Mouse (Mus musculus) embryonic fibroblast, embryonic 13.5 days (primary cell): ENCODE measurements around the gene Gm3233.

Experiments used
- CTCF ChIP-seq: IDR thresholded peaks from 2 replicates; pipeline ENCODE4 v1.5.1; 2011; ENCODE audit warnings: mild to moderate bottlenecking, control low read depth, low read length, moderate library complexity, borderline replicate concordance; ENCODE audit not compliant: insufficient read depth
- POLR2A ChIP-seq: IDR thresholded peaks from 2 replicates; pipeline ENCODE4 v1.6.1; 2011; ENCODE audit warnings: low read depth, mild to moderate bottlenecking, control low read depth, low read length, moderate library complexity

GRCm38 (mm10) chr10:77728280-77728679 is 31.2 kb downstream of the Gm3233 start:
- no peak for TF ChIP-seq CTCF
- no peak for TF ChIP-seq POLR2A
